Mouse (Mus musculus): ENCODE measurements around the gene Col26a1.
"Not testable (repeated sequence)": the region's sequence is repeated elsewhere in the genome, so short reads cannot be mapped to it uniquely, and the experiment has no call there.

Gene Col26a1

GRCm38 (mm10) chr5:136753176-136753575 is 129.8 kb downstream of the Col26a1 start:
- not testable (repeated sequence) for DNase-seq (ENCODE audit: low read depth)

DNA sequence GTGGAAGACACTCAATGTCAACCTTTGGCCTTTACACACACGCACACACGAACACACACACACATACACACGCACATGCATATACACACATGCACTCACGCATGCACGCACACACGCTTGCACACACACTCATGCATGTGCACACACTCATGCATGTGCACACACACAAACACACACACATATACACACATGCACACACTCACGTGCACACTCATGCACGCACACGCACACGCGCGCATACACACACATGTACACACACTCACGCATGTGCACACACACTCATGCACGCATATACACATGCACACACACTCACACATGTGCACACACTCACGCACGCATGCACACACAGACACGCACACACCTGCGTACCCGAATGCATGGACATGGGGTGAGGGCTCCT is 130.9 kb downstream of the Col26a1 start:
- no peak for DNase-seq (ENCODE audit: low read depth)

DNA sequence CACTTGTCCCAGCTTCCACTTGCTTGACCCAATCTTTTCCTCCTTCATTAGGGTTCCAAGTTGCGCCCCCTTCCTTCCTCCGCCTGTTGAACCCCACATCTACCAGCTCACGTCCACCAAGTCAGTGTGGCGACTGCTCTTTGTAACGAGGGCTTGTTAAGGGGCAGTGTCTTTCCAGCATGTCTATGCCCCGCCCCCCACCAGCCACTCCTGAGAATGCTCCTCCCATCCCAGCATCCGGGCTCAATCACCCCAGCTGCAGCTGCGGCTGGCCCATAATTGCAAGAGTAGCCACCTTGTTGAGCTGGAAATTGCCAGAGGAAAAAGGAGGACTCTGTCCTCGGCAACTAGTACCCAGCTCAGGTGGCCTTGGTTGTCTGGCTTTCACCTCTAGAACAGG is 136.4 kb downstream of the Col26a1 start:
- no peak for DNase-seq (ENCODE audit: low read depth)

DNA sequence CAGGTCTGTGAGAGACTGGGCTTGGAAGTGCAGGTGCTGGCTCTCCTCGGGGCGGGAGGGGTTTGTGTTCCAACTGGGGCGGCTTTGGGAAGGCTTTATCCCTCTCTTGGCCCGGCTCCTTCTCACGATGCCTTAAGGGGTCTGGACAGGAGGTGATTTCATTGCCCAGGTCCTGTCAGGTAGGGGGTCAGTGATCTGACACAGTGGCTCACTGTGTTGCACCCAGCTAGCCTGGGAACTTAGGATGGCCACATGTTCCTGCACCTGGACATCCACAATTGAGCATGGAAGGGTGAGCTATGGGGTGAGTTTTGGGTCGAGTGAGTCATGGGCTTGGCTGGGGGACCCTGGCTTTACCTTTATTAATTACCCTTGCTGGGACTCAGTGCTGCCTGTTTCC is 144.1 kb downstream of the Col26a1 start:
- DNase-seq (ENCODE audit: low read depth), result no peak

- DNase-seq (ENCODE audit: low read depth), result not testable (repeated sequence)
Measured at GRCm38 (mm10) chr5:136726271-136726670, 156.7 kb downstream of the Col26a1 start.

DNA sequence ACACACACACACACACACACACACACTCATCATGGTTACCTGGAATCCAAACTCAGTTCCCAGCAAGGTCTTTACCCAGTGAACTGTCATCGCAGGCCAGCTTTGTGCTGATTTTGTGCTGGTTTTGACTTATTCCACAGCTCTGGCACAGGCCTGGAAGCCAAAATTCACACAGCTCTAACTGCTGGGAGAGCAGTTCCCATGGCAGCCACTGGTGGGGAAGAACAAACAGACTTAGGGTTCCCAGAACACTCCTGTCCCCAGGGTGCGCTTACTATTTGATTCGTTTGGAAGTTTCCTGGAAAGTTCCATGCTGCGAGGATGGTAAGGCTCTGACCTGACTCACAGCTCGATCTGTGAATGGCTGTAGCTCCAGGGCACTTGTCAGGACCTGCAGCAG is 161.4 kb downstream of the Col26a1 start:
- DNase-seq (ENCODE audit: low read depth), result no peak

DNA sequence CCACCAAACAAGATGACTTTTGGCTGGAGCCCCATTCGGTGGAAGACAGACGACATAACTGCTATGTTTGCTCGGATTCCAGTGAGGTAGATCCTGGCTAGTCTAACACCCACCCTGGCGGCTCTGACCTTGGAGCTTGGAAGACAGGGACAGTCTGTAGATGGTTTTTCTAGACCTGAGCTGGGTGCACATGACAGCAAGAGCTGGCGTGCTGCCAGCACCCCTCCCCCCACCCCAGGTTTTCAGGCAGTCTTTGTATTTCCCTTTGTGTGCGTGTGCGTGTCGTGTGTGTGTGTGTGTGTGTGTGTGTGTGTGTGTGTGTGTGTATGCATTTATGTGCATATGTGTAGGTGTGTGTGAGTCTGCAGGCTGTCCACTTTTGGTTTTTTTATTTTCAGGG is 164.4 kb downstream of the Col26a1 start:
- no peak for DNase-seq (ENCODE audit: low read depth)

GRCm38 (mm10) chr5:136717573-136717854 is 165.5 kb downstream of the Col26a1 start:
- no peak for DNase-seq (ENCODE audit: low read depth)

GRCm38 (mm10) chr5:136716696-136717572 is 166.1 kb downstream of the Col26a1 start:
- DNase-seq (ENCODE audit: low read depth), result no peak

- DNase-seq (ENCODE audit: low read depth), result no peak
Measured at GRCm38 (mm10) chr5:136714879-136715278, 168.1 kb downstream of the Col26a1 start.

DNA sequence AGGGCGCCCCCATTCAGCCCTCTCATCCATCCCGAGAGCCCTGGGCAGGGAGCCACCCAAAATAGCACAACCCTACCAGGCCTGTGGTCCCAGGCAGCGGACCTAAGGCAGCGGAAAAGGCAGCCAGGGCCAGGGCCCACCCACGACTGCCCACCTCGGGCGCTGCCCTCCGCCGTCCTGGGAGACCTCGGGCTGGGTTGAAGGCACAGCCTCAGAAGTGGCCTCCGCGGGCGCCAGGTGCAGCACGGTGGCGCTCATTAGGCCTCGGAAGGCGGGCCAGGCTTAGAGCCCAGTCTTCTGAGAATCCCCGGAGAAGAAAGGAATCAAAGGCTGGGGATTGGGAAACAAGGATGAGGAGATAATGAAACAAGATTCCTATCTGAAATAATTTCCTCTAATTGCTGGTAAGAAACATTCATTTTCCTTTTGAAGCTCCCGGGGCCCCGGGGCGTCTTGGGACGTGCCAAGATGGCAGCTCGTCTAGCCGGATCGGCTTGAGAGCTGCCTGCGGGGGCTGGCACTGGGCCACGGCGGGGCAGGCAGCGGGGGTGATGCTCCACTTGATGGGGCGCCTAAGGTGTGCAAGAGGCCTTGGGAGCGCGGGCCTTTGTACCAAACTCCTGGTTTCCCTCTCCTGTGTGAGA is 168.7 kb downstream of the Col26a1 start:
- DNase-seq (ENCODE audit: low read depth), result no peak

DNA sequence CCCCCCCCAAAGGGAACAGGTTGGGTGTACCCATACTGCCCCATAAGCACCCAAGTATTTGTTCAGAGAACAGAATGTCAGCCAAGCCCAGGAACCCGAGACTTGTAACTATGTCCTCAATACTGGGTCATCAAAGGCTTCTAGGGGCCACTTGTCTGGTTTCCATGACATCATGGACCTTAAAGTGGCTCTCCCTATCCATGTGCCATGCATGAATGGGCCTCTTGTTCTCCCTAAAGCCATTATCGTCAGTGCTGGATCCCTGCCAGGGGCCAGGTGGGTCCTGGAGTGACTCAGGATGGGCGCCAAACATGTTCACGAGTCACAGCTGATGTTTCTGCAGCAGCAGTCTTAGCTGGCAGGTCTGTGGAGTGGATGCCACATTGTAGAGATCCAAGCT is 172.3 kb downstream of the Col26a1 start:
- no peak for DNase-seq (ENCODE audit: low read depth)

DNA sequence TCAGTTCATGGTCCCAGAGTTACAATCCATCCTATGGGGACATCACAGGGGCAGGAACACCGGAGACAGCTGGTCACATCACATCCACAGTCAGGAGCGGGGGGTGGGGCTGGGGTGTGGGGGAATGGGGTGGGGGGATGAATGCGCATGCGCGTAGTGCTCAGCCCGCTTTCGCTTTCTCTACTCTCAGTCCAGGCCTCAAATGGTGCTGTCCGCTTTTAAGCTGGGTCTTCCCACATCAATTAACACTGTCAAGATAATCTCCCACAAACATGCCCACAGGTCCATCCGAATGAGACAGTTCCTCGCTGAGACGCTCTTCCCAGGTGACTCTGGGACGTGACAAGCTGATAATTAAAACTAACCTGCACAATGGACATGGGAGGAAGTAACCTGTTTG is 174.9 kb downstream of the Col26a1 start:
- no peak for DNase-seq (ENCODE audit: low read depth)

DNA sequence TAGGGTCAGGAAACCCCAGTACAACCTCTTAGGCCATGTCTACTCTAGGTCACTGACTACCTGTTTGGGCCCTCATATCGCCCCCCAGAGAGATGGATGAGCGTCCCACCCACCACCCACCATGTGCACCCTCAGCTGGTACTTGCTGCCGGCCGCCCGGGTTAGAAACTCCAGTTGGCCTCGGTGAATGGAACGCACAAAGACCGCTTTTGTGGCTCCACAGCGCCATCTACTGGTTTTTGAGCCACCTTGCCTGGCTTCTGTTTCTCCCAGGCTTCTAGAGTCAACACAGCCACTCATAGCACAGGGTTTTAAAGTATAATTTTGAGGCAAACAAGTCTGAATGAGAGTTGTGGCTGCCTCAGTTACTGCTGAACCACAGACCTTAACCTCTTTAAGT is 176.2 kb downstream of the Col26a1 start:
- DNase-seq (ENCODE audit: low read depth), result peak; percentile 8

DNA sequence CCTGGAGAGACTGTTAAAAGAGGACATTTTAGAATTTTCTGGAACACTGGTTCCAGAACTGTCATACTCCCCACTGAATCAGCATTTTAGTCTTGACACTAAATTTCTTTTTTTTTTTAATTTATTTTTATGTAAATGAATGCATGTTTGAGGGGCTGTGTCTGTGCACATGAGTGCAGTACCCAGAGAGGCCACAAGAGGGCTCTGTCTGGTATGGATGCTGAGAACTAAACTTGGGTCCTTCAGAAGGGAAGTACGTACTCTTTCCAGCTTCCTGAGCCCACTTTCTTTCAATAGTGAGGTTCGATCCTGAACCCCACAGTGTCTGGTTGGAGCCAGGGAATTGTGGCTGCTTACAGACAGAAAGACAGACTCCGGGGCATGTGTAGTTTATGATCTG is 177.5 kb downstream of the Col26a1 start:
- DNase-seq (ENCODE audit: low read depth), result no peak

GRCm38 (mm10) chr5:136704151-136704550 is 178.9 kb downstream of the Col26a1 start:
- DNase-seq (ENCODE audit: low read depth), result no peak

DNA sequence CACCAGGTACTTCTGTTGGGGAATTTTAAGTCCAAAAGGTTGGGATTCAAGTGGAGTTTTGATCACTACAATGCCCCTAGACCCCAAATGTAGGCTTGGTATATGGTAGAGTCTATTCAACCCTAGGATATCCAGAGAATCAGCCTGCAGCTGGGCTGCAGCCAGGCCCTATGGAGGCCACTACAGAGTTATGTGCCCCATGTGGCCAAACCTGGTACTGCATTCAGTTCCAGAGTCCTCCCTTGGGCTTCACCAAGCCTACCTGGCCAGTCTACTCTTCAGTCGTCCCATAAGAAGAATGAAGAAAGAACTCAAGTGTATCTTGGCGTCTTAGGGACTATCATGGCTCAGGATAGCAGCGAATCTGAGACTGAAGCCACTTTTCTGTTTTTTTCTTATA is 179.3 kb downstream of the Col26a1 start:
- DNase-seq (ENCODE audit: low read depth), result no peak

GRCm38 (mm10) chr5:136702159-136702725 is 180.8 kb downstream of the Col26a1 start:
- no peak for DNase-seq (ENCODE audit: low read depth)

DNA sequence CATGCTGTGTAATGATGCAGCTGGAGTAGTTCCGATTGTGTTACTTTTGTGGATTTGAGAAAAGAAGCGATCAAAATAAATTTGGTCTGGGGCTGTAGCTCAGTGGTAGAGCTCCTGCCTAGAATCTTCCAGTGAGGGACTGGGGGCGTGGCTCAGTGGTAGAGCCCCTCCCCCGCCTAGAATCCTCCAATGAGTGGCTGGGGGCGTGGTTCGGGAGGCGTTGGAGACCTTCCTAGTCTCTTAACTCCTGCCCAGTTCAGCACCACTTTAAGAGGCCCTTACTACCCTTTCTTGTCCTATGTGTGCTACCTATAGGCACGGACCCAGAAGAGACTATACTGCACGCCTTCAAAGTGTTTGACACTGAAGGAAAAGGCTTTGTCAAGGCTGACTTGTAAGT is 185.4 kb downstream of the Col26a1 start:
- no peak for DNase-seq (ENCODE audit: low read depth)

GRCm38 (mm10) chr5:136696516-136696915 is 186.5 kb downstream of the Col26a1 start:
- no peak for DNase-seq (ENCODE audit: low read depth)

DNA sequence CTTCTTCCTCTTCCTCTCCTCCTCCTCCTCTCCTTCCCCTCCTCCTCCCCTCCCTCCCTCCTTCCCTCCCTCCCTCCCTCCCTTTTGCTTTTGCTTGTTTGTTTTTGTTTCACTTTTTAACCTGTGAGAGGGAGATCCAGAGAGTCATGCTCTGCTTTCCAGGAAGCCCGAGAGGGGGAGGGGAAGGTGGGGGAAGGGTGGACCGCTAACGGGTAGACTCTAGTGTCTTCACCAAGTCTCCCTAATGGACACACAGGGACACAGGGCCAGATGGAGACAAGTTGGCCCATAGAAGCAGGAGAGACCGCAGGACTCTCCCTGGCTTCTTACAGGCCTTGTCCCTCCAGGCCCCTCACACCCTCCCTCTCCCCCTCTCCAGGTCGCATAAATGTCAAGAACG is 188.0 kb downstream of the Col26a1 start:
- DNase-seq (ENCODE audit: low read depth), result no peak

DNA sequence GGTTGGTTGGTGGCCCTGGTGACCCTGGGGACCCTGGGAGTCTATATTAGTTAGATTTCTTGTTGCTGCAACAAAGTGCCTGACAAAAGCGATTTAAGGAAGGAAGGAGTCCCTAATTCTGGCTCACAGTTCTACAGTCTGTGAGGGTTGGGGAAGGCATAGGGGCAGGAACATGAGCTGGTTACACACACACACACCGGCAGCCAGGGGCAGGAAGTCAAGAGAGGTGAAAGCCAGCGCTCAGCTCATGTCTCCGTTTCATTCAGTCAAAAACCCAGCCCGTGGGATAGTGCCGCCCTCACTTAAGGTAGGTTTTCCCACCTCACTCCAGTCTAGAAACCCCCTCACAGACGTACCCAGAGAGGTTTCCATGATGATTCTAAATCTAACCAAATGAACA is 189.6 kb downstream of the Col26a1 start:
- no peak for DNase-seq (ENCODE audit: low read depth)

DNA sequence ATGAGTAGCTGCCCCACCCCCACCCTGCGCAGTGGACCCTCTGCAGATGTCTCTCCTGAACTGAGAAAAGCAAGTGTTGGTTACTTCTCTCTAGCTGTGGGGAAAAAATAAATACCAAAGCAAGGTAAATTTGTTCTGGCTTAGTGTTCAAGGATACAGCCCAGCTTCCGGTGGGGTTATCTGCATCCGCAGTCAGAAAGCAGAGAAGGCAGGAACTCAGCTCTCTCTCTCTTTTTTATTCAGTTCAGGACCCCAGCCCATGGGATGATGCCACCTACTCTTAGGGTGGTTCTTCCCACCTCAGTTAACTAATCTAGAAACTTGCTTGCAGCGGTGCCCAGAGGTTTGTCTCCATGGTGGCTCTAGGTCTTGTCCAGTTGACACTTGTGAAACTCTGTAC is 190.2 kb downstream of the Col26a1 start, which contains the start of gene Myl10:
Gene Myl10 (plus strand): TSS at position 363 of the 400 bp plus-strand sequence.
- no peak for DNase-seq (ENCODE audit: low read depth)
